Mouse (Mus musculus) layer of hippocampus, adult 11-12 months (tissue): ENCODE results near the gene Pla2g1b.
"Not testable (repeated sequence)": the region's sequence is repeated elsewhere in the genome, so short reads cannot be mapped to it uniquely, and the experiment has no call there.

Source experiments
- DNase-seq: peaks from one replicate; pipeline ENCODE4 v3.0.0; 2022; ENCODE audit warnings: low spot score

The Pla2g1b gene

GRCm38 (mm10) chr5:115484996-115485395 lies 18.9 kb downstream of the Pla2g1b start:
- no peak for DNase-seq

- no peak for DNase-seq
Measured at GRCm38 (mm10) chr5:115485489-115486205, 19.6 kb downstream of the Pla2g1b start.

- no peak for DNase-seq
Measured at GRCm38 (mm10) chr5:115486726-115487125, 20.7 kb downstream of the Pla2g1b start.

- DNase-seq: no peak
Measured at GRCm38 (mm10) chr5:115487353-115487752, 21.3 kb downstream of the Pla2g1b start.

GRCm38 (mm10) chr5:115487942-115488580 lies 22.0 kb downstream of the Pla2g1b start:
- DNase-seq: no peak

DNA sequence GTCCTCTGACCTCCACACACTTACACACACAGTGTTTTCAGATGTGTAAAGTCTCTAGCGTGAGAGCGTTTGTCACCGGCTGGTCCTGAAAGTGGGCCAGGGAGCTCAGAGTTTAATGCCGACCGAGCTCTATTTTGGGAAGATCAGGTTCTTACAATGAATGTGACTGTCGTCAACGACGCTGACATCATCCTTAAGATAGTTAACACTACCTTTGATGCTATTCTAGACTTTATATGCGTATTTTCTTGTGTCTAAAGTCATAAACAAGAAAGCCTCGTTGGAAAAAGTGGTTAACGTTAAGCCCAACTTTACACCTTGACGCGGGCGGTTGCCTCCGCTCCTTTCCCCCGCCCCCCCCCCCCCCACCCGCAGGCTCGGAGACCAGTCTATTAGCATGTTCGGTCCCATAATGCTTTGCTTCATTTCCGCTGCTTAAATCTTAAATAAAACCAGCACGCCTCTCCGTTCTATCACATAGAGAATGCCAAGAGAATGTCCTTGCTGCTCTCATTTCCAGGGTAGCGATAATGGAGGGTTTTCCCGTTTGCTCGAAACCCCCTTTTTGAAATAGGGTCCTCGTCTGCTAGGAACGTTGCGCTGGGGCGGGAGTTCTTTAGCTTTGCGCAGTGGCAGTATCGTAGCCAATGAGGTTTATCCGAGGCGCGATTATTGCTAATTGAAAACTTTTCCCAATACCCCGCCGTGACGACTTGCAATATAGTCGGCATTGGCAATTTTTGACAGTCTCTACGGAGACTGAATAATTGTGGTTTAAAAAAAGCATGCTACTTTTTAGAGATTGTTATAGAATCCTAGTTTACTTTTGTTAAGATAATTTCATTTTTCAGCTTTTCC lies 23.0 kb downstream of the Pla2g1b start:
- peak; percentile 85 for DNase-seq

DNA sequence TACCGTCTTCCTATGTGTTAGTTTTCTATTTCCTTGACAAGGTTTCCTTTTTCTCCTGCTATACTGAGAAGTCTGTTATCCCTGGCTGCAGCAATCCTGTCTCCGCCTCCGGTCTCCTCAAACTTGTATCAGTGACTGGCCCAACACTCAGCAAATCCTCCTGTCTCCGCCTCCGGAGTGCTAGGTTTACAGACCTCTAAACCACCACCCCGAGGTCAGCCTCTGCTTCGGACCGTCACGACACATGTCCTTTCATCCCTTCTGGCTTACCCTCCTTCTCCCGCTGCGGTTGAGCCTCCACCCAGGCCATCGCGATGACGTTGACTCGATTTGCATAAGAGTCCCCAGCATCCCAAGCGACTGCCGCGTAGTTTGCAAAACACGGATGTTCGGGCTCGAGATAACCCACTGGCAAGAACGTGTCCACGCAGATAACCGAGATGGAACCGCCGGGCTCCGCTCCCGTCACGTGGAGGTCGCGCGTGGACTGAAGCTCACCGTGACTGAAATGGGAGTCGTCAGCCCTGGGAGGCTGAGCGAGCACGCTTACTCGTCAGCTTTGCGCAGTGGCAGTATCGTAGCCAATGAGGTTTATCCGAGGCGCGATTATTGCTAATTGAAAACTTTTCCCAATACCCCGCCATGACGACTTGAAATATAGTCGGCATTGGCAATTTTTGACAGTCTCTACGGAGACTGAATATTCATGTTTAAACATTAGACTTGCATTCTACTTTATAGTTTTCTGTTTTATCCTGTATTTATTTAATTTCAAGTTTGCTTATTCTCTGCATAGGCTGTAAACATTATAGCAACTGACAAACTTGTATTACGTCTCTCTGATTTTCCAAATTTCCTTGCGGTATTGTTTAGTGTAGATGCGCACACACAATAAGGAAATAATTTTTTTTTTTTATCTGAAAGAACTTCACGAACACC lies 23.9 kb downstream of the Pla2g1b start:
- peak; percentile 89 for DNase-seq

GRCm38 (mm10) chr5:115490638-115491000 lies 24.6 kb downstream of the Pla2g1b start:
- no peak for DNase-seq

DNA sequence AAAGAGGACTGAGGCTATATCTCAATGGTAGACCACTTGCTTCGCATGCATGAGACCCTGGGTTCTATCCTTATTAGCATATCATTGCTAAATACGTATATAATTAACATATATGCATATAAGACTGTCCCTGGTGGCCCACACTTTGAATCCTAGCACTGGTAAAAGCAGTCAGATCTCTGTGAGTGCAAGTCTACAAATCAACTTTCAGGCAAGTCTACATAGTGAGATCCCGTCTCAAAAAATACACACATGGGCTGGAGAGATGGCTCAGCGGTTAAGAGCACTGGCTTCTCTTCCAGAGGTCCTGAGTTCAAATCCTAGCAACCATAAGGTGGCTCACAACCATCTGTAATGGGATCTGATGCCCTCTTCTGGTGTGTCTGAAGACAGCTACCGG lies 25.0 kb downstream of the Pla2g1b start:
- DNase-seq: no peak

- DNase-seq: no peak
Measured at GRCm38 (mm10) chr5:115491771-115492322, 25.8 kb downstream of the Pla2g1b start.

DNA sequence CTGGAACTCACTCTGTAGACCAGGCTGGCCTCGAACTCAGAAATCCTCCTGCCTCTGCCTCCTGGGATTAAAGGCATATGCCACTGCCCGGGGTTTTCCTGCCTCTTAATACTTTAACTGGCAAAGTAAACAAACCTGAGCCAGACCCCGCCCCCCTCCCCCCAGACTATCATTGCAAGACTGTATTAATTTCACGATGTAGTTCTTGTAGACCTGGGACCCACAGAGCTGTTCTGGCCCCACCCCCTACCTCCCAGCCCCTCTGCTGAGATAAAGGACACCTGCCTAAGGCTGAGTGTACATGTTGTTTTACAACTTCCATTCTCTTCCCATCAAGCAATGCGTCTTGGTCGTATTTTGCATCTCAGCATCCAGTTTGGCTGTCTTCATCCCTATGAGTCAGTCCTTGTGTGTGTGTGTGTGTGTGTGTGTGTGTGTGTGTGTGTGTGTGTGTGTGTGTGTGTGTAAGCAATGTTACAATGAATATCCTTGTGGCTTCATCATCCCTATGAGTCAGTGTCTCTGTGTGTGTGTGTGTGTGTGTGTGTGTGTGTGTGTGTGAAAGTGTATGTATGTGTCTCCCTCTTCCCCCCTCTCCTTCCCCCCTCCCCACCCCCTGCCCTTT lies 26.8 kb downstream of the Pla2g1b start:
- no peak for DNase-seq

GRCm38 (mm10) chr5:115493441-115493840 lies 27.4 kb downstream of the Pla2g1b start:
- DNase-seq: no peak

DNA sequence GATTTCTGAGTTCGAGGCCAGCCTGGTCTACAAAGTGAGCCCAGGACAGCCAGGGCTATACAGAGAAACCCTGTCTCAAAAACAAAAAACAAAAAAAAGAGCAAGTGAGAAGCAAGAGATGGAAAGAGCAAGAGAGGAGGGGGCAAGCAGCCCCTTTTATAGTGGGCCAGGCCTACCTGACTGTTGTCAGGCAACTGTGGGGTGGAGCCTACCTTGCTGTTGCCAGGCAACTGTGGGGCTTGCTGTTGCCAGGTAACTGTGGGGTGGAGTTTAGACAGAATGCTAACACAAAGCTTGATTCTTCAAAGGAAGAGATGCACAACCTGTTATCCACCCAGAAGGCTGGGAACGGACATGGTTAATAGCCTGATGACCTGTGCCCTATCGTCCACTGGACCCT lies 29.6 kb downstream of the Pla2g1b start:
- DNase-seq: not testable (repeated sequence)

GRCm38 (mm10) chr5:115497033-115497432 lies 31.0 kb downstream of the Pla2g1b start:
- DNase-seq: no peak

- DNase-seq: no peak
Measured at GRCm38 (mm10) chr5:115498307-115499240, 32.5 kb downstream of the Pla2g1b start.

- no peak for DNase-seq
Measured at GRCm38 (mm10) chr5:115500383-115500935, 34.4 kb downstream of the Pla2g1b start.

DNA sequence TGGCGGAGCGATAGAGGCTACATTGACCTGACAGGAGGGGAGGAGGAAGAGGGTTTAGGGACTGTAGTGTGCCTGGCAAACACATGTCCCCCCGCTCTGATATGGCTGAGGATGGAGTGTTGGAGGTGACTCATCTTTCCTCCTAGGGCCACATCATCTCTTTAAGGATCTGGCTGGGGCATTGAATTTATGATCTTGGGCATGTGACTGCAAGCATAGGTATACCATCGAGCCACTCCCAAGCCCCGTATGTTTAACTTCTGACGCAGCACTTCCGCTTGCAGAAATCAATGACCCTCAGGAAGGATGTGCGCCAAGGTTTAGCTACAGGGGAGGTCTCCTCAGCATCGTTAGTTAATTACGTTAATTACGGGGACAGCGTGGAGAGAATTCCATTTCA lies 37.0 kb downstream of the Pla2g1b start:
- DNase-seq: no peak

DNA sequence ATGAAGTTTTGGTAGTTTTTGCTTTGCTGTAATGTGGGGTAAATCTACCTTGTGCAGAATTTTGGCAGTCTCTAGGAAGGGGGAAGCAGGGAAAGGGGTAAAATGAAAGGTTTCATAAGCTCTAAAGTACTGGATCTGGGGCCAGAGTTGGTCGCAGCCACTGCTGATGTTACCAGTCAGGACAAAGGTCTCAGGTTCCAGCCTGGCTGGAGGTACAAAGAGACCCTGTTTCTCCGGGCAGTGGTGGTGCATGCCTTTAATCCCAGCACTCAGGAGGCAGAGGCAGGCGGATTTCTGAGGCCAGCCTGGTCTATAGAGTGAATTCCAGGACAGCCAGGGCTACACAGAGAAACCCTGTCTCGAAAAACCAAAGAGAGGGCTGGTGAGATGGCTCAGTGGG lies 39.6 kb downstream of the Pla2g1b start:
- not testable (repeated sequence) for DNase-seq

GRCm38 (mm10) chr5:115506454-115507201 lies 40.6 kb downstream of the Pla2g1b start, which contains the start of gene Pxn:
Gene Pxn, plus strand, starts transcription at chr5:115506676.
- peak; percentile 91 for DNase-seq
